Mouse (Mus musculus): ENCODE measurements around the gene Ccdc14.
A peak's percentile ranks its signal among the peaks of the same experiment; 100 is the strongest.
"Not testable (repeated sequence)": the region's sequence is repeated elsewhere in the genome, so short reads cannot be mapped to it uniquely, and the experiment has no call there.

Ccdc14 gene

DNA sequence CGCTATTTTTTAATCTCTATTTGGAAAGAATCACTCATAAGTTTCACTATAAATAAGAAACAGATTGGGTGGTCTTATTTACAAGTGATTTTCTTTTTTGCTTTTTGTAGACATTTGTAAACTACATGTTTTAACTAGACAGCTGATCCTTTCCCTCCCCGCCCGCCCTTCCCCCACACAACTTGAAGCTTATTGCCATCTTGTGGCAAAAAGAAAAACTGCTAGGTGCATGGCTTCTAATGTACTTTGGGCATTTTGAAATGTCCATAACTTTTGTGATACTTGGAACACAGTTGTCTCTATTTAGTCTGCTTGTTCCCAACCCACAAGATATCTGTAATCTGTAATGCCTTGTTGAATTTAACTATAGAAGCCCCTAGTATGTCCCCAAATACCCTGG, 21.1 kb downstream of the Ccdc14 start:
- DNase-seq (ENCODE audit: low read depth, low spot score) = peak; percentile 34

DNA sequence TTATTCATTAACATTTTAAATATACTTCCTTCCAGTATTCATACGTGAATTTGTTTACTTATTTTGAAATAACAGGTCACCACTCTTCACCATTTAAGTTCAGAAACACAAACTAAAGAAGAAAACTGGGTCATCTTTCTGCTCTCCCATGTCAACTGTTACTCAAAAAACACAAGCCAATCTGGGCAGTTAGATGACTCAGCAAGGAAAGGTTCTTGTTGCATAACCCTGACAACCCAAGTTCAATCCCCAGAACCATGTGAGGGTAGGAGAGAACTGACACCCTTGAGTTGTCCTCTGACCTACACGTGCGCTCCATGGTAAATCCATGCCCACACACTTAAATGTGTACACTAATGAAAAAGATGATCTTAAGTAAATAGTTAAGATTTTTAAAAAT, 34.7 kb downstream of the Ccdc14 start:
- no peak for DNase-seq (ENCODE audit: low read depth, low spot score)

DNA sequence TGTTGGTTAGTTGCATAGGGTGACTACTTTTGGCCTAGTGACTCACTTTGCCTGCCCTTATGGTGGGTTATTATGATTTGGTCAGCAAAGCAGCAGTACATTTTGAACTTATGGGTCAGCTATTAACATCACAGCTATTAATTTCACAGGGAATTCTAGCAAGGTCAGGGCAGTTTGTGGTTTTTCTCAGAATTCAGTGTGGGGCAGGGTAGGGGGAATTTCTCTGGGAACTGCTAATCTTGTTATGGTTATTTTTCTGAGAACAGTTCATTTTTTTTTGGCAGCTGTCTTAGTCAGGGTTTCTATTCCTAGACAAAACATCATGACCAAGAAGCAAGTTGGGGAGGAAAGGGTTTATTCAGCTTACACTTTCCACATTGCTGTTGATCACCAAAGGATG, 38.2 kb downstream of the Ccdc14 start:
- not testable (repeated sequence) for DNase-seq (ENCODE audit: low read depth, low spot score)

DNA sequence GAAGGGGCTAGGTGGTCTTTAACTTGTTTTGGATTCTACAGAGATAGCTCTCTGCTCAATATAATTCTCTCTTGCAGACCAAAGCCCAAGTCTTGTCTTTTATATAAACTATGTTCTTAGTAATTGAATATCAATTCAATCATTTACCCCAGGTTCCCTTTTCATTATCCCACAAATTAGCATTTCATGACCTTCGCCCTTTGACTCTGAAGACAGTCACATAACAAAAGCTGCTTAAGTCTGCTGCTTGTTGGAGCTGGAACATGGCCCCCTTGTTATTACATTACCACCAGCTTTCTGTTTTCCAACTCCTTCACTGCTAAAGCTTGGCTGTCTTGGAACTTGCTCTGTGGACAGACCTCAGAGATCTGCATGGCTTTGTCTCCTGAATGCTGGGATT, 39.0 kb downstream of the Ccdc14 start:
- DNase-seq (ENCODE audit: low read depth, low spot score) = no peak

DNA sequence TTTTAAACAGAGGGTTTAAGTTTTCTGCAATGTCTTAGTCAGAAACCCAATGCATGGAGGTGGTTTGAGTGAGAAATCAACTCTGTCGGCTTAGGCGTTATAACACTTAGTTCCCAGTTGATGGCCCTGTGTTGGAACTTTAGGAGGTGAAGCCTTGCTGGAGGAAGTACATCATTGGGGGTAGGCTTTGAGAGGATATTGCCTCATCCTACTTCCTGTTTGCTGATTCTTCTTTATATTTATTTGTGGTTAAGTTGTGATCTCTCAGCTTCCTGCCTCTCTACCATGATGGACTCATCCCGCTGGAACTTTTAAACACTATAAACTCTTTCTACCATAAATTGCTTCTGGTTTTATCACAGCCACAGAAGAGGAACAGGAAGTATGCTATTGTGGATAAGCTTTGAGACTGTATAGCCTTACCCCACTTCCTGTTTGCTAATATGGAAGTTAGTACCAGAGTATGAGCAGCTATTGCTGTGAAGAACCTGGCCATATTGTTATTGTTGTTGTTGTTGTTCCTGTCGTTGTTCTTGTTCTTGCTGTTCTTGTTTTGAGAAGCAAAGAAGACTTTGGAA, 48.3 kb downstream of the Ccdc14 start:
- DNase-seq (ENCODE audit: low read depth, low spot score) = no peak

DNA sequence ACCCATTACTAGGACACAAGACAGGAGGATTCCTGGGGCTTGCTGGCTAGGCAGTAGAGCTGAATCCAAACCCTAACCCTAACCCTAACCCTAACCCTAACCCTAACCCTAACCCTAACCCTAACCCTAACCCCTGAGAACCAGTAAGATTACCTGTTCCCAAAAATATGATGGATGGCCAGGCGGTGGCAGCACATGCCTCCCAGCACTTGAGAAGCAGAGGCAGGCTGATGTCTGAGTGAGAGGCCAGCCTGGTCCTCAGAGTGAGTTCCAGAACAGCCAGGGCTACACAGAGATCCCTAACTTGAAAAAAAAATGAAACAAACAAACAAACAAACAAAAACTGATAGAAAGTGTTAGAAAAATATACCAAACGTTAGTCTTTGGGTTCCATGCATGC, 52.5 kb downstream of the Ccdc14 start:
- DNase-seq (ENCODE audit: low read depth, low spot score) = peak; percentile 28

DNA sequence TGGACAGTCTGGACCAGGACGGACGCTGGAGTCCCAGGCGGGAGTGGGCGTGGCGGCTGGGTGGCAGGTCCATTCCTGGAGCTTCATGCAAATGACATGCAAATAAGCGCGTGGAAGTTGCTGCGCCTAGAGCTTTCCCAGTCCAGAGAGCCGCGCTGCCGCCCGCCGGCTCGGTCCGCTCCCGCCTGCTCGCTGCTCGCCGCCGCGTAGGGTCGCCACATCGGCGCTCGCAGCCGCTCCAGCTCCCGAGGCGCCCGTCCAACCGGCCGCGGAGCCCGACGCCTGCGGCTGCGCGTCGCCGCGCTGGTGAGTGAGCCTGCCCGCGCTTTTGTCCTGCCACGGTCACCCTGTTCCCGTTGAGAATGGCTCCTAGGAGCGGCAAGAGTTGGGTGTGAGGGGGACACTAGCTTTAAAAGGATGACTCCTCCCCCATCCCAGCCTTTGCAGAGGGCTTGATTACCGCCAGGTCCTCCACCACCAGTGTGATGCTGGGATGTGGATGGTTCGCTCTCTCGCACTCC, 54.7 kb downstream of the Ccdc14 start, which contains the start of gene Mylk:
Gene Mylk (plus strand): TSS at position 146 of the 521 bp plus-strand sequence.
- peak; percentile 87 for DNase-seq (ENCODE audit: low read depth, low spot score)

DNA sequence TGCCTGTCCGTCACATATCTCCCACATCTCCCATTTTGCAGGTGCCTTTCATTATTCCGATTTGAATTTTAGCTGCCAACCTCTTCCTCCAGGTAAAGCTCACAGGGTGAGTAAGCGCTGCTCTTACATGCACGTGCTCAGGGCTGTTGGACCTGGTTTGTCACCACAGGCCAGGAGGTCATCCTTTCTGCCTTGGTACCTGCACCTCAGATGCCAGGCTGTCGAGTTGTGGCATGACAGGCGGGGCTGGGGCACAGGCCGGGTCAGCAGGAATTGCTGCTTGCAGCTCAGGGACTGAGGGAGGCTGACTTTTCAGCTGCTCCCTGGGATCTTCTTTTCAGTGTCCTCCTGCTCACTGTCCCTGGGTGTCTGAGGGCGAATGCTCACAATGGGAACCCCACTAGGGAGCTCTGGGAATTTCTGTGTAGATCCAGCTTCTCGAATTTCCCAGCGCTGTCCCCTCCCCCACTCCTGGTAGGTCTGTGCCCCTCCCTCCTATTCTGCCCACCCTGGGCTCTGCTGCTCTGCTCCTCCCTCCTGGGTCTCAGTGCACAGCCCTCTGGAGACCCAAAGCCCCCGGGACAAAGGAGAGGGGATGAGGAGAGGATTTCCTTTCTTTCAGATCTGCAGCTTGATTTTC, 57.8 kb downstream of the Ccdc14 start:
- DNase-seq (ENCODE audit: low read depth, low spot score) = peak; percentile 39

DNA sequence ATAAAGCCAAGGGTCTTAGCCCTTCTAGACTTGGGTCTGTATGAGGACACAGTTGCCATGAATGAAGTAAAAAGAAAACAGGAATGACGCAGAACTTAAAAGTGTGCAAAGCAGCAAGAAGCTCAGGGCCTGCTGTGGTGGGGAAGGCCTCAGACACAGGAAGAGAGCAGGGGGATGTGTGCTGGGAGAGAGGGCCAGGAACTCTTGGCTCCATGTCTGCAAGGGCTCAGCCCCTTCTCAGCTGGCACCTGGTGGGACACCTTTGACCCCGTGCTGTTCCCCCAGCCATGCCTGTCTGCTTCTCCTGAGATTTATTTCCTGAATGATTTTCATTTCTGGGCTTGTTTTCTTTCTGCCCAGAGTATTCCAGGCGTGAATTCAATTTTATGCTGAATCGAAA, 59.1 kb downstream of the Ccdc14 start:
- no peak for DNase-seq (ENCODE audit: low read depth, low spot score)

DNA sequence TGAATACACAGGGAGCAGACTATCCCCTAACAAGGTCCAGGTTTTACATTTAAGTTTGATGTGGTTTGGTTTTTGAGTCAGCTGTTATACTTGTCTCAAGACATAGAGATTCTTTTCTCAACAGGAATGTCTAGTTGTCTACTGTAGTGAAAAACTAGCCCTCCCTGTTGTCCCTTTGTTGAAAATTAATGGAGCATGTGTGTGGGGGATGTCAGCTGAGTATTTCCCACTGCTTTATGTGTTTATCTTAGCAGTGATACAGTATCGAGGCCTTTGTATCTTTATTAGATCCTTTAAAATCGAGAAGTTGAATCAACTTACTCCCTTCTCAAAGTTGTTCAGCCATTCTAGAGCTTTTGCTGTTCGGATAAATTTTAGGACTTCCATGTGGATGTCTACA, 61.6 kb downstream of the Ccdc14 start:
- DNase-seq (ENCODE audit: low read depth, low spot score) = no peak

DNA sequence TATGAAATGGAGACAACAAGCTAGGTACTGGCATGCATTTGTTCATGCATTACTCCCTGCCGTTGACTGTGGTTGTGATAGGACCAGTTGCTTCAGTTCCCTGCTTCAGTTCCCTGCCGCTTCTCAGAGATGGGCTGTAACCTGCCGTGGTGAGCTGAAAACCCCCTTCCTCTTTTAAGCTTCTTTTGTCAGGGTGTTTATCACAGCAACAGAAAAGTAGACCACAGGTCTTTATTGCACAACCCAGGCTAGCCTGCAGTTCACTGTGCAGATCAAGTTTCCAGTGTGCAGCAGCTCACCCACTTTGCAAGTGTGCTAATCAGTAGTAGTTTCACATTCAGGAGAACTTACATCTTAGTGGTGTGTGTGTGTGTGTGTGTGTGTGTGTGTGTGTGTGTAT, 62.6 kb downstream of the Ccdc14 start:
- DNase-seq (ENCODE audit: low read depth, low spot score) = no peak

DNA sequence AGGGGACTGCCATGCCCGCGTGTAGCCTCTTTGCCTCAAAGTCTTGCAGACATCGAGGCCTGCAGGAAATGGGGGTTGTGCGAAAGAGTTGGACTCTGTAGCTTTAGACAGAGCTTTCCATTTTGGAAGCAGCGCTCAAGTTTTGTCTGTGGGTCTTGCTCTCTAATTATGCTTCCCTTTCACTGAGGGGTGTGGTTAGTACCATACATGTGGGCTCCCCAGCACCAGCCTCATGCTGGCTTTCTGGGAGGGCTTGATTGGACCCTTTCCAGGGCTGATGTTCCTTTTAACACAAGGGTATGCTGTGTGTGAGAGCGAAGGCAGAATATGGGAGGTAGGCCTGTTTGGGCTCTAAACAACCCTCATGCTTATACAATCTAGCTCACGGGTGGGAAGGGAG, 66.6 kb downstream of the Ccdc14 start:
- DNase-seq (ENCODE audit: low read depth, low spot score) = no peak

DNA sequence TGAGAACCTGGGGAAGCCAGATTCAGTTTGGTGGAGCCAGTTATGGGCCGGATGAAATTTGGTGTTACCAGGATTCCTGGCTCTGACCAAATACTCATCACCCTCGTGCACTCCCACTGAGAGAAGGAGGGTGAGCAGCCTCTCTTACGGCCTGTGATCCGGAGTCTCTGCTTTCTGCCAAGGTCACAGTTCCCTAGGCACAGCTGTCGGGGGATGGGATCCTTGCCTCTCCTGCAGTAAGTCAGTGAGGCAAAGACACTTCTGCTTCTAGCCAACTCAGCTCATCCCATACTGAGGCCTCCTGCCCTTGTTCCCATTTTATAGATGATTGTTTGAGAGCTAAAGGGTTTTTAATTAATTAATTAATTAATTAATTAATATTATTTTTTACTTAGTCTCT, 67.8 kb downstream of the Ccdc14 start:
- DNase-seq (ENCODE audit: low read depth, low spot score) = no peak

DNA sequence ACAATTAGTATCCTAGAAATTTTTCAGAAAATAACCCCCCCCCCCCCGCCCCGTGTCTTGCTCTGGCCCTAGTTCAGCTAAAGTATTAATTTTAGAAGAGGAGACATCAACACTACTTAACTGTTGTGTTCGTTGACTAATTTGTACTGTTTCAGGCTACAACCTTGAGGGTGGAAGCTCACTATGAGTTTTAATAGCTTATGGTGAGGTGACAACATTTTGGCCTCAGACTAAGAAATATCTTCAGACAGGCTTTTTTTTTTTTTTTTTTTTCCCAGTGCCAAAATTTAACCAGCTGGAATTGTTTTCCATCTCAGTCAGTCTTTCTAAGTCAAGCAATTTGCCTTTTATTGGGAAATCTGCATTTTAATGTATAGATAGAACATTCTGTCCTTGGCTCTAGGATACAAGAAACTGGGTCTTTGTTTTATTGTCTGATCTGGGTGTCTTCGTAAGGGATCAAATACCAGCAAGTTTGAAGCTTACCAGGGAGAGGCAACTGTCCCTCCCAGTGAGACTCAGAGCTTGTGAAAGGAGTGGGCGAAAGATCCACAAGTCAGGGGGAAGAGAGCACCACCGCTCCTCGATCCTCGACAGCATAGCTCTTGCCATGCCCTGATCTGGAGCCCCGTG, 73.7 kb downstream of the Ccdc14 start:
- DNase-seq (ENCODE audit: low read depth, low spot score) = peak; percentile 10

DNA sequence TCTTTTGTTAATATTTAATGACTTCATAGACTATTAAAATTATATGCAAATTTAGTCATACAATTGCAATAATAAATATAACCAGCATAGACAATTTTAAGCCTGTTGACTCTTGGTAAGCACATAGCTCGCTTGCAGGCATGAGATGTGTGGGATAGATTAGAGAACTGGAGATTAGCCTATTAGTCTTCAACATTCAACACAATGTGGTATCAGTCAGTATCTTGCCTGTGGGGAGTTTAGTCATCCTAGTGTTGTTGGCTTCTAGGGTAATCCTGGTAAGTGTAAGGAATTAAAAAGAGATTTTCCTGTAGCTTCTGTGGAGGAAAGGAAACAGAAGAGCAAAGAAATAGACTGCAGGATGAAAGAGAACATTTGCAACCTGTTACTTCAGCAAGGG, 75.2 kb downstream of the Ccdc14 start:
- DNase-seq (ENCODE audit: low read depth, low spot score) = no peak

DNA sequence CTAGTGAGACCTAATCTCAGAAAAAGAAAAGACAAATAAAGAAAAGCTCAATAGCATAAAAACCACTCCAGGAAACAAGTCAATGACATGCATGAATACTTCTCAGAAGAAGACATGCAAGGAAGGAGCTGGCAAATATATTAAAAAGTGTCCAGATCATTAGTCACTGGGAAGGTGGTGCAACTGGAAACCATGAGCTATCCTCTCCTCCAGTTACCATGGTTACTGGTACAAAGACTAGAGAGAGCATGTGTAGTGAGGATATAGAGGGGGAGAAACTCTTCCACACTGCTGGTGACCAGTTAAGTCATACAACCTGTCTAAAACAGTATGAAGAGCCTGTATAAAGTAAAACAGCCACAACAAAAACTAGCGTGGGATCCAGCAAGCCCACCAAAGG, 75.8 kb downstream of the Ccdc14 start:
- no peak for DNase-seq (ENCODE audit: low read depth, low spot score)

DNA sequence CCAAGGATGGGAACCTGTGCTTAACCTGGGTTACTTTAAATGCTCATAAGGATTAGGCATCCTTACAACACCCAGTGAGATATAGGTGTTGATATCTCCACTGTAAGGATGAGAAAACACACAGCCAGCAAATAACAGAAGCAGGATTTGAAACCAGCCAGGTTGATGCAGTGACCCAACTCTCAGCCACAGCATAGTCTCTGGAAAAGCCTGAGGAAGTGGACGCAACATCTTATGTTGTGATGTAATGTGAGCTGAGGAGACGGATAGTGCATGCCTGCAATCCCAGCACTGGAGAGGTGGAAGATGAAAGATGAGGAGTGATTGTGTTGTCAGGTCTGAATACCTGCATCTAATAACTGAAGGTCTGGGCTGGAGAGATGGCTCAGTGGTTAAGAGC, 77.0 kb downstream of the Ccdc14 start:
- DNase-seq (ENCODE audit: low read depth, low spot score) = no peak

DNA sequence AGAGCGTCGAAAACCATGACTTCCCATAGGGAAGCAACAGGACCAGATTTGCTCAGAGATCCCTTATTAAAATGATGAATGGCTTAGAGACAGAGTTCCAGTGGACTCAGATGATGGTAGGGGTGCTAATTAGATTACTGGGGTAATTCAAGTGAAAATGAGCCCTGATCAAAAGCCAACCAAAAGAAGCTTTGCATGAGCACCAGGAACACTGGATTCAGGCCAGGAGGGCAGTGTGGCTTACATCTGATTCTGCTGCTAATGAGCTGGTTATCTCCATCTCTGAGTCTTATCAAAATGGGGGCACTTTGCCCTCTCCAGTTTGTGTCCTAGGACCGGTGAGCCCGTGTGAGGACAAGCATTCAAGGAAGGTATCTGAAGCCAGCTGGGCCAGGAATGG, 78.0 kb downstream of the Ccdc14 start:
- DNase-seq (ENCODE audit: low read depth, low spot score) = no peak

DNA sequence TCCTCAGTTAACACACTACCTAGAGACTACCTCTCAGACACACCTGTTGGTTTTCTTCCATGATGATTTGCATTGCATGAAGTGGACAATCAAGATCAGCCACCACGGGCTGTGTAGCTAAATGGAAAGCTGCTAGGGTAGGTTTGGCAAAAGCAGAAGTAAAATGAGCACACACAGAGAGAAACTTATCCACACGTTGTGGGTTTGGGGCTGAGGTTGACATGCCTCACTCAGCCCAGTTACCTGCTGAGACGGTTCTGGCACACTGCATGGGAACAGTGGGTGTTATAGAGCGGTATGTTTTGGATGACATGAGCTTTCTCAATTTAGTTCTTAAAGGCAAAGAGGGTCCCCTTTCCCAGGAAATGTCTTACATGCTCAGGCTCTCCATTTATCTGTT, 79.7 kb downstream of the Ccdc14 start:
- DNase-seq (ENCODE audit: low read depth, low spot score) = no peak

DNA sequence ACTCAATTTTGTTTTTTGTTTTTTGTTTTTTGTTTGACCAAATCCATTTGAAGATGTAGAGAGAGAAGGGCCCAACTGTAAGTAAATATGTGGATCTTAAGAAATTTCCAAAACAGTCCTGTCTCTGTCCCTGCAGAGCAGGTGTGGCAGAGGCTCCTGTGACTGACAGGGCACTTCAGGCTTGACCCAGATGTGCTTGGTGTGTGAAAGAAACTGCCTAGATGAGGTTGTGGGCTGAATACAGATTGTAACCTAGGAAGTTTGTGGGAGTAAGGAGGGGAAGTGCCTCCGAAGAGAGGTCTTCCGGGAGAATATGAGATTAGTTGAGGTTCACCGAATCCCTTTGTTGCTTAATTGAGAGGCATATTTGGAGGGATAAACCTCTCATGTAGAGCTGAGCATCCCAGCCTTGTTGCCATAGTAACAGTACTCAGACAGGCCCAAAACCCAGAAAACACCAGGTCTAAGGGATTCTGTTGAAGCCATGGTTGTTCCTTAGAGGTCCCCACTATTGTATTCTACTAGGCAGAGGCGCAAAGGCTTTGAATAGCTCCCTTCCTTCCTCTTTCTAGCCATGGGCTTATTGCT, 82.1 kb downstream of the Ccdc14 start:
- DNase-seq (ENCODE audit: low read depth, low spot score) = no peak

All from ZHBTc4 (cell line).